Mouse (Mus musculus) small intestine, adult 2 months (tissue): ENCODE measurements at regions not wholly inside any gene's neighbourhood (a gene's known extent, or its start where the extent isn't known, plus 50 kb on each side); places are given as distances from the start of the nearest gene placed in this dataset.

ENCODE experiments used
- CTCF ChIP-seq: fragments of 200-500 bp; IDR thresholded peaks from 2 replicates; pipeline ENCODE4 v1.5.1; 2012; ENCODE audit warnings: low read depth, mild to moderate bottlenecking, control low read depth, inconsistent platforms, low read length, moderate library complexity, mixed read lengths; ENCODE audit not compliant: insufficient replicate concordance, insufficient read length; ENCODE audit errors: extremely low read depth
- POLR2A ChIP-seq: fragments of 200-500 bp; IDR thresholded peaks from 2 replicates; pipeline ENCODE4 v1.6.1; 2012; ENCODE audit warnings: low read depth, mild to moderate bottlenecking, control low read depth, inconsistent platforms, low read length, moderate library complexity

- TF ChIP-seq CTCF, result no peak
- no peak for TF ChIP-seq POLR2A
Measured at GRCm38 (mm10) chr10:15248899-15249298, 530.9 kb upstream of the Gje1 start.
